Mouse (Mus musculus): ENCODE measurements at regions not wholly inside any gene's neighbourhood (a gene's known extent, or its start where the extent isn't known, plus 50 kb on each side); places are given as distances from the start of the nearest gene placed in this dataset.

DNA sequence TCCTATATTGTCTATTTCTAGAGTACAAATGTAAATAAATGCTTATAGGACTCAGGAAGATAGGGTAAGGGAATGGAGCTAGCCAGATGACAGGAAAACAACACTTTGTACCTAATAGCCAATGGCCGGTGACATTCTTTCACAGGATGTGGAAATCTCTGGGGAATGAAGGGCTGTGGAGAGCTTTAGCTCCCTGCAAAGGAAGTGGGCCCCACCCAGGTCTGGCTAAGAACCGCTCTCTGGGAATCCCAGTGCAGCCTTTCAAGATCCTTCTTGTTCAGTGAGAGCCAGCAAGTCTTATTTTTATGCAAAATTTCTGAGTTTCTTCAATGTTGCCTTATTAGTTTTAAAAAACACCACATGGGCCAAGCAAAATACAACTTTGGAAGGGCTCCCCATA, 54.7 kb upstream of the Pappa2 start:
- DNase-seq (ENCODE audit: low read depth, low spot score): no peak

DNA sequence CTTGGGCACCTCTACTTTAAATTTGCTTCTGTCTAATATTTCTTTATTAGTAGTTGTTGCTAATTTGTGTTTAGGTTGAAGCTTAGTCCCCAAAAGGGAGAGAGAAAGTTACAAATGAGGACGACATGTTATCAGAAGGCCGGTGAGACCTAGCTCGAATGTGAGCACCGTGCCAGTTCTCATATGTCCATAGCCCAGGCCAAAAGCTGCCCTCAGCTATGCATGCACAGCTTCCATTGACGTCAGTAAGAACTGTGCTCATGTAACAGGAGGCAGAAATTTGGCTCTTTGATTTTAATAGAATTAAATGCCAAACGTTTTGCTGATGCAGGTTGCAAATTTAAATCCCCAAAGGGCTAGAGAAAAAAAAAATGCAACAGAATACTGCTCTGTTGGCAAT, 56.1 kb upstream of the Pappa2 start:
- DNase-seq (ENCODE audit: low read depth, low spot score): no peak

DNA sequence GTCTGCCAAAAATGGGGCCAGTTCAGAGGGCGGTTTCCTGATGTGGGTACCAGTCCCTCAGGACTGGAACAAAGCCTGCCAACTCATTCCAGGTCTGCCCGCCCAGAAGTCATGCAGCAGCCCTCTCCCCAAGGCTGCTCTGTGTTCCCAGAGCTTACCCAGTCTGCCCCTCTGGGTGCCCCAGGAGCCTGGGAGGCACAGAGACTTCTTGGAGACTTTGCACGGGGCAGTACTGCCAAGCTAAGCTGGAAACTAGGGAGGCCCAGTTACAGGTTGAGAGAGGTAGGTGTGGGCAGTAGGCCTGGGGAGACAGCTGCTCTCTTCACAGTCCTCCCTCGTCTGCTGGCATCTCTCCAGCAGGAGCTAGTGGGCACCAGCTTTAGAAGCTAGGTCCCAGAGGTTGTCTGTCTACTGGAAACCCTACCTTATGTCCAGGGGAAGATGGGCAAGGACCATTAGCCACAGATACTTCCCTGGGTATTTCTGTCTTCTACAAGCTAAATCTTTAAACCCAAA, 65.6 kb upstream of the Pappa2 start:
- DNase-seq (ENCODE audit: low read depth, low spot score): no peak

DNA sequence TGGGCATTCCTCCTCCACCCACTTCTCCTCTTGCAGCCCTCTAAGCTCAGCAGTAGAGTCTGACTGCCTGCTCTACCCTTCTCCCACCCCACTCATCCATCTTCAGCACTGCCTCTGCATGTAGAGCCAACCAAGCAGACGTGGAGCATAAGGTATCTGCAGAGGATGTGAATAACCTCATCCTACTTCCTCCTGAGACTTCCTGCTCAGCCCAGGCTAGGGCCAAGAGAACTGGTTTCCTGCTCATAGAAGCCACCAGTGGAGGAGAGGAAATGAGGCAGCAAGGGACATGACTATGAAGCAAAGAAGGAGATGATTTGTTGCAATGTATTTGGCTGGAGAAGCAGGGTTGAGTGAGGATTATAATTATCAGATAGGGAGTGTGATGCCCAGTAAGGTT, 84.7 kb upstream of the Pappa2 start:
- DNase-seq (ENCODE audit: low read depth, low spot score): no peak

DNA sequence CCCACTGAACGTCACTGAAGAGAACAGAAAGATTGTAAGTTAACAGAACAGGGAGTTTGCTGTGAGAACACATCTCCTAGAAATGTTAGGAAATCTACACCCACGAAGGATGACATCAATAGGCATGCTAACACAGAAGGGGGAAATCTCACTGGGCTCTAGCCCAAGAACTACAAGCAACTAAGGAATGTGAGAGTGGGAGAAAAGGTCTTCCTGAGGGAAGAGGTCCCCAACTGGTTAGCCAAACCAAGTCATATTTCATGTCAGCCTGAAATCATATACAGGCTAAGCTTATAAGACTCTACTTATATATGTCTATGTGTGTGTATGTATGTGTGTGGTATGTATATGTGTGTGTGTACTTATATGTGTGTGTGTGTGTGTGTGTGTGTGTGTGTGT, 118.9 kb upstream of the Pappa2 start:
- DNase-seq (ENCODE audit: low read depth, low spot score): no peak

DNA sequence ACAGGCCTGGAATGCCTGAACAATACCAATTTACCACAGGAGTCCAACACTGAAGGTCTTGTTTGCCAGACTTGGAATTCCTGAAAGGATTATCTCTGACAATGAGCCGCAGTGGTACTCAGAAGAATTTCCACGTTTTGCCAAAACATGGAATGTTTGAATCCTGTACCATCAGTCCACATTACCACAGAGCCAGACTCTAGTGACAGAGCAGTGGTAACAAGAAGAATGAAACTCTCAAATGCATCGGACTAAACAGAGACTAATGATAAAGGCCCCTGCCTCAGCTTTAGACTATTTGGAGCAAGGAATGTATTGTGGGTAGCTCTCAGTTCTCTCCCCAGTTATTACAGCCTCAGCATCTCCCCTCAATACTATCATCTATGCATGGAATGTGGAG, 109.9 kb upstream of the Cop1 start:
- DNase-seq (ENCODE audit: low read depth, low spot score): no peak

DNA sequence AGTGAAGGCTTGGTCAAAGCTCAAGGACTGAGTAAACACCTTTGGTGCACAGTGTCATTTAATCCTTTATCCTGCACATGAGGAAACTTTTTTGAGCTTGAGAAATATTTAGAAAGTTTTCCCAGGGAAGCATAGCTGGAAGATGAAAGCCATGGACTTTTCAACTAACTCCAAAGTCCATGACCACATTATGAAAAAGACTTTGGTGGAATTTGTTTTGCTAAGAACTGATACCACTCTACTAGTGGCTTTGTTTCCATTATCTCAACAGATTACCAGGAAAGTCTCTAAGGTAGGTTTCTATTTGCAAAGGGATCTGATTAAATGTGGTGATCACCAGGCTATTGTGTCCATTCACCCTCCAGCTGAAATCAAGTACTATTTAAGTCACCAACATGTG, 107.2 kb upstream of the Cop1 start:
- no peak for DNase-seq (ENCODE audit: low read depth, low spot score)

DNA sequence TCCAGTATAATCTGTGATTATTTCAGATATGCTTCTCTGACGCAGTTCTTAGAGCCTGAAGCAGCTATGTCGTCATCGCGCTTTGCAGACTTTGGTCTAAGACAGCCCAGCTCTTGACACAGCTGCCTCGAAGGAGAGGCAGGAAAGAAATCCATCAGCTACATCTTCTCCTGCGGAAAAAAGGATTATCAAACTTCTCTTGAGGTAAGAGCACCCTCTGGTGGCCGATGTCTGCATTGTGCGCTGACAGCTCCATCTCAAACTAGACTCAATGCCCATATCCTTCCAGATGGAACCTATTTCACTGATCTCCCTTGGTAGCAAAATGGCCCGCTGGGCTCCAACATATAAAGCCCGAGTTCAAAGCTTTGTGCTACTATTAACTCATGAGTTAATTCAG, 96.8 kb upstream of the Cop1 start:
- DNase-seq (ENCODE audit: low read depth, low spot score): peak; percentile 22

DNA sequence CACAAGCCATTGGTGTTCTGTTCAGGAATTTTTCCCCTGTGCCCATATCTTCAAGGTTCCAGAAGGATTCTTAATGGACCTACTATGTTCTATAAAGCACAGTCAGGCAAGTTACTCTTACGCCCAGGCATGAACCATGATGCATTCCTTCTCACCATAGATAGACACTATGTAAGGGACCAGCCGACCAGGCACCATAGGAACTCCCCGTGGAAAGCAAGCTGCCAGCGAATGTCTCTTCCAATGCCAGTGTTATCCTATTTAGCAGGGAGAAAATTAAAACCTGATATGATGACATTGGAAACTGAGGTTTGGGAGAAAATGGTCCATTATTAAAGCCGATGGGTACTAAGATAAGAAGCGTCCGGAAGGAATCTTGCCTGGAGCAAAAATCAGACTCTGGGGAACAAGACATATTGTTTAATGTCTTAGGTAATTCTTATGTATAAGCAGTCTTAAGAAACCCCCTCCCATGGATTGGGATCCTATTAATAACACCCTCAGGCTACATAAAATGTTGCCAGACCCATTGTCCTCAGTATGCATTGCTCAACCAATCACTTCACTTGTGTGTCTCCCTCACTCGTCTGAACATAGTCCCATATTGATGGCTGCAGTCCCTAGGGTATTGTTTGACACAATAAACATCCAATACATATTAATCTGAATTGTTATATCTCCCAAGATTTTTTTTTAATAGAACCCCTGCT, 84.2 kb upstream of the Cop1 start:
- no peak for DNase-seq (ENCODE audit: low read depth, low spot score)

DNA sequence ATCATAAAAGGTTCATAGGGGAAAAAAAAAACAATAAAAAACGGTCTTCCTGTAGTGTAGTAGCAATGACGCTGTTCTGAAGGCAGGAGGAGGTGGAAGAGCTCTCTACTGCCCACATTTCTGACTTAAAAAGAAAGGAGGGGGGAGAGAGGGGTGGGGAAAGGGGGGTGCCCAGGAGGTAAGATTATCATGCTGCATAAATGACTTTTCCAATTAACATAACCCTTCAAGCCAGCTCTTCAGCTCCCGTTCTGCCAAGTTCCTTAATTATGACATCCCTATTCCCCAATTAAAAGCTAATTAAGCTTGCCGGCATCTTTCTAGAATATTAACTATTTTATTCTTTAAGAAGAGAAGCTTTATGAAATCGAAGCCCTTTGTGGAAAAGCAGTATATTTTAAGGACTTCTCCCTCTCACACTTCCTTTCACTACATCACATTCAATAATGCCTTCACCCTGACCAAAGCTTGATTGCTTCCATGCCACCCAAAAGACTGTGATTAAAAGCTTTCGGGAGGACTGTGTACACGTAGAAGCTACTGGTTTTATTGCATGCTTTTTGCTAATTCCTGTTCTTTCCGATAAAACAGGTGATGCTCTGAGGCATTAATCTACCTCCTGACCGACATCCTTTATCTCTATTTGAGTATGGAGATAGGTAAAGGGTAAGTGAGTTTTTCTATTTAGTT, 83.5 kb upstream of the Cop1 start:
- DNase-seq (ENCODE audit: low read depth, low spot score): no peak

DNA sequence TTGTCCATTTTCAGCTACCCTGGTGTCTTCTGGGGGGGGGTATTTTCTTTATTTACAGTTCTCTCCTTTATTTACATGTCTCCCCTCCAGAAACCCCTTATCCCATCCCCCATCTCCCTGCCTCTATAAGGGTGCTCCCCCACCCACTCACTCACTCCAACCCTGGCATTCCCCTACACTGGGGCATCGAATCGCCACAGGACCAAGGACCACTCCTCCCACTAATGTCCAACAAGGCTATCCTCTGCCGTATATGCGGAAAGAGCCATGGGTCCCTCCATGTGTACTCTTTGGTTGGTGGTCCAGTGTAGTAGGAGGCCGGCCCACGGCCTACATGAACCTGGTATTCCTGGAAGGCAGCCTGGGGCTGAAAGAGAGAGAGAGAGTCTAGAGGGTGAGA, 82.9 kb upstream of the Cop1 start:
- DNase-seq (ENCODE audit: low read depth, low spot score): no peak

DNA sequence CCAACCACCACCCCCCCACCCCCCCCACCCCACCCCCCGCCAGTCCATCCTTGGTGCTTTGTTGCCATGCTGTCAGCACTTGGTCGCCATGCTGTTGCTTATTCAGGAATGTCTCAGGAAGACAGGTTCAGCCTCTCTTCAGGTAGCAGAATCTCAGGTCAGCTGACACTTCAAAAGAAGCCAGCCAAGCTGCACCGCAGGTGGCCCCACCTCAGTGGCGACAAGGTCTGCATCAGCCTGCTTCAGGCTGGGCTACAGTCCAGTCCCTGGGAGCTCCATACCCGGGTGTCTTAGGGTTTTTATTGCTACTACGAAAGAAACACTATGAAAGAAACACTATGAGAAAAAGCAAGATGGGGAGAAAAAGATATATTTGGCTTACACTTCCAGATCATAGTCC, 82.4 kb upstream of the Cop1 start:
- DNase-seq (ENCODE audit: low read depth, low spot score): no peak

DNA sequence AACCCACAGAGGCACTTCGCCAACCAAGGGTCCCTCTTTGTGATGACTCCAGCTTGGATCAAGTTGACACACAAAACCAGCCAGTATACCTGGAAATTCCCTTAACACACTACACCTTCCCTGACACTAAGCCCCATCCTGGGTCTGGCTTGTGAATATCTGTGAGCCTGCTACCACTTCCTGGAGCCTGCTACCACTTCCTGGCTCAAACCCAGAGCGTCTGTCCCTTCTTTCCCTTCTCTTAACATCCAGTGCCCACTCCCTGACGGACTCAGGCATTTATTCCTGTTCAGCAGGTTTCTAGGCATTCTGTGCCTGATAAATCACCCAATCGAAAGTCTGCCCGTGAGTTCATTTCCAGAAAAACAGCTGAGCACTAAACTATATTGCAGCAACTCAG, 81.8 kb upstream of the Cop1 start:
- DNase-seq (ENCODE audit: low read depth, low spot score): no peak

DNA sequence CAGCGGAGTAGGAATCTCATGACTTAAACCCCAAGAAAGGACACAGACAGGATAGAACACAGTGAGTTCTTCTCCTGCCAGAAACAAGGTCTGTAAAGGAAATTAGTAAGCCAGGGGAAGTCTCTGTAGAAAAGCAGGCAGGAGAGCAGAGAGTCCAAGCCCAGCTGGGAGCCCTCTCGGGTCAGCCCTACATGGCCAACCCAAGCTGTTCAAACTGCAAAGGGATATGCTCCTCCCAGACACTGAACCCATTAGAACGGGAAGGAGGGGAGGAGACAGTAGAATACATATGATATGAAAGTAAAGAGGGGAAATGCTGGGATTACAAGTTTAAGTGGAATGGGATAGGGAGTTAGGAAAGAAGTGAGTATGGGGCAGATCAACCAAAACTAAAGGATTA, 75.7 kb upstream of the Cop1 start:
- no peak for DNase-seq (ENCODE audit: low read depth, low spot score)

DNA sequence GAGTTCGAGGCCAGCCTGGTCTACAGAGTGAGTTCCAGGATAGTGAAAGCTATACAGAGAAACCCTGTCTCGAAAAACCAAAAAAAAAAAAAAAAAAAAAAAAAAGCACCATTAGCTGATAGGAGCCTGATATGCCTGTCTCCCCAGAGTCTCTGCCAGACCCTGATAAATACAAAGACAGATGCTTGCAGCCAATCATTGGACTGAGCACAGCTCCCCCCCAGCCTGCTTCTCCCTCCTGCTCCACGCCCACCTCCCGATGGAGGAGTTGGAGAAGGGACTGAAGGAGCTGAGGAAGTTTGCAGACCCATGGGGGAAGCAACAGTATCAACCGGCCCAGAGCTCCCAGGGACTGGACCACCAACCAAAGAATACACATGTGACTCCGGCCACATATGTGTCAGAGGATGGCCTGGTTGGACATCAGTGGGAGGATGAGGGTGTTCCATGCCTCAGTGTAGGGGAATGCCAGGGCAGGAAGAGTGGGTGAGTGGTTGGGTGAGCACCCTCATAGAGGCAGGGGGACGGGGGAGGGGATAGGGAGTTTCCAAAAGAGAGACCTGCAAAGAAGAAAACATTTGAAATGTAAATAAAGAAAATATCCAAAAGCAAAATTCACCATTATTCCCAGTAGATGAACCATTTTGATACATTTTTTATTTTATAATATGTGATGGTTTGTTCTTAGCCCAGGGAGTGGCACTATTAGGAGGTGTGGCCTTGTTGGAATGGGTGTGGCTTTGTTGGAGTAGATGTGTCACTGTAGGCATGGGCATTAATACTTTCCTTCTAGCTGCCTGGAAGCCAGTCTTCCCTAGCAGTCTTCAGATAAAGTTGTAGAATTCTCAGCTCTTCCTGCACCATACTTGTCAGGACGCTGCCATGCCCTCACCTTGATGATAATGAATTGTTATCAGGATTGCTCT, 71.8 kb upstream of the Cop1 start:
- DNase-seq (ENCODE audit: low read depth, low spot score): no peak

DNA sequence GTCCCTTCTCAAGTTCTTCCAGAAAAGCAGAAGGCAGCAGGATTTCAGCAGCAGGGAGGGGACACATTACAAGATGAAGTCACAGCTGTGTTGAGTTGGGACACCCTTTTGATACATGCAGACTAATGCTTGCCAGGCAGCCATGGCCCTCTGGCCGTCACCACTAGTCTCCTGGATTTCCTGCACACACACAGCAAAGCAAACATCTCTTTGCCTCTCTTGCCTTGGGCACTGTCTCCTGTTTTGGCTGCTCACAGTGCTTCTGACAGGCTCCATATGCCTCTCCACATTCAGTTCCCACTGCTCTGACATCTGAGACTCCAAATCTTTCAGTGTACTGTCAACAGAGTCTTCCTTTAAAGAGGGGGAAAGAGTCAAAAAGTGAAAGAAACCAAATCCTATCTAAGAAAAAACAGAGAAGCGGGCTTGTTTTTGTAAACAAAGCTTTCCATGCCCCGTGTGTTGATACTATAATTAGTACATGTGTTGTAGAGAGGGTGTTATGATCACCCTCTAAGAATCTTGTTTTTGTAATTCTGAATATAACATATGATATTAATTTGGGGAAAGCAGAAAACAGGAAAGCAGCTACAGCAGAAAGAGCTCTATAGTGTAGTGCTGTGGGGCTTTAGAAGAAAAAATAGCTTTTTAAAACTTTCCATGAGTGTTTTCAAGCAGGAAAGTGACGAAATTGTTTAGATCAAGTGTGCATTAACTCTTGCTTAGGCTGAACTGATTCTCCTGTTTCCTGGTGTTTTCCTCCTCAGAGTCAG, 68.8 kb upstream of the Cop1 start:
- DNase-seq (ENCODE audit: low read depth, low spot score): no peak

DNA sequence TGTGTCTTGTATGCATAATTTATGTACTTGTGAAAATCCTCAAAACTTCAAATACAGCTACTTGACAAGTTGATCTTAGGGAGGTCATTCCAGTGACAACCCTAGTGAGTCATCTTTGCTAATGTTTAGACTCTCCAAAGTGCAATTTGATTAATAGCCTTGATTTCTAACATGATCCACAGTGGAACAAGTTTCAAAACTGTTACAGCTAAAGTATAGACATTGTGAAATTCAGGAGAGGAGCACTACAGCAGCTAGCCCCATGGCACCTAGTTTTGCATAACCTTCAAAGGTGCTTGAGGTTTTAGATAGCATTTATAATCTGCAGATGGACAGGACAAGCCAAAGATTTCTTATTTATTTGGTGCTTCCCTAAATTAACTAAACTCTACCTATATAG, 50.1 kb upstream of the Cop1 start:
- DNase-seq (ENCODE audit: low read depth, low spot score): no peak

All from WW6 (cell line).